Mouse (Mus musculus): ENCODE data around the gene Tmem79. TPM values are rescaled to one million over a fixed set of nuclear protein-coding genes. Genes with fewer than 3 reads are reported as not detected.

Tmem79 gene
- polyA plus RNA-seq, 1 experiment, result 8.9 TPM

GRCm38 (mm10) chr3:88280035-88280434, 55.9 kb downstream of the Tmem79 start:
- Histone ChIP-seq H3K4me1 (replicated peaks; ENCODE audit: control insufficient read depth, insufficient read depth, low read length) (no peaks in the 10 kb centered on the region), H3K4me3 (ENCODE audit: control insufficient read depth, insufficient read depth, low read length) (no peak overlapping the region), H3K27me3 (ENCODE audit: control insufficient read depth, insufficient read depth, low read length) (no peaks in the 10 kb centered on the region), H3K27ac (ENCODE audit: control insufficient read depth, insufficient read depth, low read length) (no peak overlapping the region), H3K36me3 (ENCODE audit: control insufficient read depth, insufficient read depth, low read length) (no peaks in the 10 kb centered on the region)
- DNase-seq, result no peak
- 100% methylated on average over 2 of the region's 2 CpGs for WGBS
- TF ChIP-seq CTCF (IDR thresholded peaks at IDR 0.05; ENCODE audit: borderline replicate concordance, control insufficient read depth, extremely low read depth, insufficient read depth, low read length, poor library complexity) (no peak), POLR2A (IDR thresholded peaks at IDR 0.05; ENCODE audit: control insufficient read depth, extremely low read depth, insufficient read depth, low read length, poor library complexity) (no peak)

Other genes with a start within 250 kb of the Tmem79 start
- gene Mef2d, start 193.8 kb downstream of the Tmem79 start, polyA plus RNA-seq (2012; rRNA removed), result 343 and 377 TPM in 2 replicates
- 2.5 and 2.7 TPM in 2 replicates for gene Rhbg, start 81.4 kb downstream of the Tmem79 start, polyA plus RNA-seq (2012; rRNA removed)
- gene Gm38392, start 48.9 kb downstream of the Tmem79 start, polyA plus RNA-seq (2012; rRNA removed), result 0.11 TPM in 1 of 2 replicates, not detected in the other
- gene Tsacc, start 39.1 kb downstream of the Tmem79 start, polyA plus RNA-seq (2012; rRNA removed), result 2.8 and 3.3 TPM in 2 replicates
- gene Cct3, start 39.0 kb downstream of the Tmem79 start, polyA plus RNA-seq (2012; rRNA removed), result 166 and 205 TPM in 2 replicates
- 201 and 237 TPM in 2 replicates for gene Glmp, start 11.1 kb downstream of the Tmem79 start, polyA plus RNA-seq (2012; rRNA removed)
- gene Smg5, start 112 bp upstream of the Tmem79 start, polyA plus RNA-seq (2012; rRNA removed), result 151 and 159 TPM in 2 replicates
- gene Paqr6, start 28.4 kb upstream of the Tmem79 start, polyA plus RNA-seq (2012; rRNA removed), result 1.2 and 2.0 TPM in 2 replicates
- gene Bglap3, start 36.6 kb upstream of the Tmem79 start, polyA plus RNA-seq (2012; rRNA removed), result 1.2 and 2.6 TPM in 2 replicates
- 2.2 and 3.8 TPM in 2 replicates for gene Bglap2, start 42.6 kb upstream of the Tmem79 start, polyA plus RNA-seq (2012; rRNA removed)
- gene Bglap, start 48.3 kb upstream of the Tmem79 start, polyA plus RNA-seq (2012; rRNA removed), result 1.5 and 2.7 TPM in 2 replicates
- gene Pmf1, start 74.2 kb upstream of the Tmem79 start, polyA plus RNA-seq (2012; rRNA removed), result 138 and 151 TPM in 2 replicates
- 30.8 and 32.5 TPM in 2 replicates for gene Slc25a44, start 89.0 kb upstream of the Tmem79 start, polyA plus RNA-seq (2012; rRNA removed)
- 99.3 and 109 TPM in 2 replicates for gene Sema4a, start 125.0 kb upstream of the Tmem79 start, polyA plus RNA-seq (2012; rRNA removed)
- 59.3 and 61.1 TPM in 2 replicates for gene Lmna, start 173.8 kb upstream of the Tmem79 start, polyA plus RNA-seq (2012; rRNA removed)
- gene Mex3a, start 196.2 kb upstream of the Tmem79 start, polyA plus RNA-seq (2012; rRNA removed), result 22.0 and 24.2 TPM in 2 replicates
- 6.3 and 9.3 TPM in 2 replicates for gene Rab25, start 212.2 kb upstream of the Tmem79 start, polyA plus RNA-seq (2012; rRNA removed)
- gene Lamtor2, start 216.9 kb upstream of the Tmem79 start, polyA plus RNA-seq (2012; rRNA removed), result 128 and 141 TPM in 2 replicates
- 80.5 and 82.1 TPM in 2 replicates for gene Ubqln4, start 217.6 kb upstream of the Tmem79 start, polyA plus RNA-seq (2012; rRNA removed)
- gene Ssr2, start 239.7 kb upstream of the Tmem79 start, polyA plus RNA-seq (2012; rRNA removed), result 196 and 206 TPM in 2 replicates